Mouse (Mus musculus): ENCODE results near the gene Tnfsf13. TPM values are rescaled to one million over a fixed set of nuclear protein-coding genes. Genes with fewer than 3 reads are reported as not detected.
A peak's percentile ranks its signal among the peaks of the same experiment; 100 is the strongest.

The Tnfsf13 gene
- polyA plus RNA-seq, 1 experiment from 2014 or later, result 0.24 TPM

- H3K9ac ChIP-seq (replicated peaks; ENCODE audit: low read depth, low read length), result no peak overlapping the region
- no peak for ATAC-seq (ENCODE audit: low read depth)
- no peak overlapping the region for H3K4me2 ChIP-seq (ENCODE audit: low read depth, low read length)
- H3K36me3 ChIP-seq (ENCODE audit: control insufficient read depth, insufficient read depth, low read length), result no peaks in the 10 kb centered on the region
- 96% methylated on average over 3 of the region's 3 CpGs for WGBS
- H3K27me3 ChIP-seq (ENCODE audit: control insufficient read depth, insufficient read depth, low read length), result no peaks in the 10 kb centered on the region
- no peak overlapping the region for H3K27ac ChIP-seq (ENCODE audit: low read depth, low read length)
- peaks cover 10% of the 10 kb centered on the region; the same call in 1 of the 2 replicates for H3K4me1 ChIP-seq (ENCODE audit: control insufficient read depth, insufficient read depth, low read length)
- no peak overlapping the region for H3K4me3 ChIP-seq (ENCODE audit: low read depth, low read length)
- H3K9me3 ChIP-seq (ENCODE audit: control insufficient read depth, low read length), result no peaks in the 10 kb centered on the region
Observed at GRCm38 (mm10) chr11:69697396-69697795, 11.8 kb upstream of the Tnfsf13 start.

GRCm38 (mm10) chr11:69695361-69696181 is 10.0 kb upstream of the Tnfsf13 start, which contains the start of the genes Tnfsf12 and Tnfsfm13:
Gene Tnfsf12, minus strand, starts transcription at chr11:69695849.
Gene Tnfsfm13, minus strand, starts transcription at chr11:69696098.
- H3K36me3 ChIP-seq (ENCODE audit: control insufficient read depth, insufficient read depth, low read length), result no peaks in the 10 kb centered on the region
- no peak within 1 kb of the TSS for H3K27ac ChIP-seq (ENCODE audit: low read depth, low read length)
- H3K4me3 ChIP-seq (ENCODE audit: low read depth, low read length), result peak within 1 kb of the TSS; percentile 40
- peak within 1 kb of the TSS; percentile 64 for H3K9ac ChIP-seq (replicated peaks; ENCODE audit: low read depth, low read length)
- H3K4me2 ChIP-seq (ENCODE audit: low read depth, low read length), result peak within 1 kb of the TSS; percentile 81
- WGBS, result under 1% methylated on average over 40 of the region's 41 CpGs
- peaks cover 10% of the 10 kb centered on the region; the same call in 1 of the 2 replicates for H3K4me1 ChIP-seq (ENCODE audit: control insufficient read depth, insufficient read depth, low read length)
- no peaks in the 10 kb centered on the region for H3K27me3 ChIP-seq (ENCODE audit: control insufficient read depth, insufficient read depth, low read length)
- no peaks in the 10 kb centered on the region for H3K9me3 ChIP-seq (ENCODE audit: control insufficient read depth, low read length)
- 0 out of 2 replicates have a peak, but pooled peaks have one; percentile 44 for ATAC-seq (ENCODE audit: low read depth)

- H3K9ac ChIP-seq (replicated peaks; ENCODE audit: low read depth, low read length), result peak overlapping the region; percentile 64
- 24% methylated on average over 6 of the region's 6 CpGs for WGBS
- no peak for ATAC-seq (ENCODE audit: low read depth)
Observed at GRCm38 (mm10) chr11:69695046-69695360, 9.4 kb upstream of the Tnfsf13 start.

DNA sequence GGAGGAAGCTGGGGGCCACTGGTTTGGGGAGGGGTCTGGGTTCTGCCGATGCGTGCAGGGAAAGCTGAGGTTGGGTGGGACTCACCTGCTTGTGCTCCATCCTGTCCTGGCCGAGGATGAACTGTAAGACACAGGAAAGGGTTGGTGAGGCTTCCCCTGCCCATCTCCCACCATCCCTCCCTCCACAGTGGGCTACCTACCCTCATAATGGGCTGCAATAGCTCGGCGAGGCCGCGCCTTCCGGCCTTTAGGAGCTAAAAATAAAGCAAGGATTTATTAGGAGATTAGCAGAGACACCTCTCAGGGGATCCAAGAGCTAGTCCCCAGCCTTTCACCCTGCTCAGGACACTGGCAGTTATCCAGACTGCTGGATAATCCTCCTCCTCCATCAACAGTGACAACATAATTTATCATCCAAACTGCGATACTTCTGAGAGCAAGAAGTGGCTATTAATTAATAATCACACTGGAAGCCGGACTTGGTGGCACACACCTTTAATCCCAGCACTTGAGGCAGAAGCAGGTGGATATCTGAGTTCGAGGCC is 7.9 kb upstream of the Tnfsf13 start:
- no peak overlapping the region for H3K4me2 ChIP-seq (ENCODE audit: low read depth, low read length)
- no peaks in the 10 kb centered on the region for H3K36me3 ChIP-seq (ENCODE audit: control insufficient read depth, insufficient read depth, low read length)
- H3K4me1 ChIP-seq (ENCODE audit: control insufficient read depth, insufficient read depth, low read length), result peaks cover 10% of the 10 kb centered on the region; the same call in 1 of the 2 replicates
- no peak for ATAC-seq (ENCODE audit: low read depth)
- no peak overlapping the region for H3K4me3 ChIP-seq (ENCODE audit: low read depth, low read length)
- 63% methylated on average over 11 of the region's 11 CpGs for WGBS
- no peaks in the 10 kb centered on the region for H3K27me3 ChIP-seq (ENCODE audit: control insufficient read depth, insufficient read depth, low read length)
- H3K9me3 ChIP-seq (ENCODE audit: control insufficient read depth, low read length), result no peaks in the 10 kb centered on the region
- no peak overlapping the region for H3K27ac ChIP-seq (ENCODE audit: low read depth, low read length)
- H3K9ac ChIP-seq (replicated peaks; ENCODE audit: low read depth, low read length), result no peak overlapping the region

More at GRCm38 (mm10) chr11:69695046-69695360, 9.4 kb upstream of the Tnfsf13 start:
- Histone ChIP-seq H3K4me3 (ENCODE audit: low read depth, low read length) (peak overlapping the region; percentile 40), H3K36me3 (ENCODE audit: control insufficient read depth, insufficient read depth, low read length) (no peaks in the 10 kb centered on the region), H3K4me2 (ENCODE audit: low read depth, low read length) (peak overlapping the region; percentile 81), H3K27me3 (ENCODE audit: control insufficient read depth, insufficient read depth, low read length) (no peaks in the 10 kb centered on the region), H3K27ac (ENCODE audit: low read depth, low read length) (no peak overlapping the region), H3K9me3 (ENCODE audit: control insufficient read depth, low read length) (no peaks in the 10 kb centered on the region), H3K4me1 (ENCODE audit: control insufficient read depth, insufficient read depth, low read length) (peaks cover 10% of the 10 kb centered on the region; the same call in 1 of the 2 replicates)

GRCm38 (mm10) chr11:69692863-69693262 is 7.3 kb upstream of the Tnfsf13 start:
- Histone ChIP-seq H3K4me2 (ENCODE audit: low read depth, low read length) (no peak overlapping the region), H3K27me3 (ENCODE audit: control insufficient read depth, insufficient read depth, low read length) (no peaks in the 10 kb centered on the region), H3K36me3 (ENCODE audit: control insufficient read depth, insufficient read depth, low read length) (no peaks in the 10 kb centered on the region), H3K4me3 (ENCODE audit: low read depth, low read length) (no peak overlapping the region), H3K9ac (replicated peaks; ENCODE audit: low read depth, low read length) (no peak overlapping the region), H3K27ac (ENCODE audit: low read depth, low read length) (no peak overlapping the region), H3K4me1 (ENCODE audit: control insufficient read depth, insufficient read depth, low read length) (peaks cover 10% of the 10 kb centered on the region; the same call in 1 of the 2 replicates), H3K9me3 (ENCODE audit: control insufficient read depth, low read length) (no peaks in the 10 kb centered on the region)
- 93% methylated on average over 6 of the region's 6 CpGs for WGBS
- ATAC-seq (ENCODE audit: low read depth), result no peak

DNA sequence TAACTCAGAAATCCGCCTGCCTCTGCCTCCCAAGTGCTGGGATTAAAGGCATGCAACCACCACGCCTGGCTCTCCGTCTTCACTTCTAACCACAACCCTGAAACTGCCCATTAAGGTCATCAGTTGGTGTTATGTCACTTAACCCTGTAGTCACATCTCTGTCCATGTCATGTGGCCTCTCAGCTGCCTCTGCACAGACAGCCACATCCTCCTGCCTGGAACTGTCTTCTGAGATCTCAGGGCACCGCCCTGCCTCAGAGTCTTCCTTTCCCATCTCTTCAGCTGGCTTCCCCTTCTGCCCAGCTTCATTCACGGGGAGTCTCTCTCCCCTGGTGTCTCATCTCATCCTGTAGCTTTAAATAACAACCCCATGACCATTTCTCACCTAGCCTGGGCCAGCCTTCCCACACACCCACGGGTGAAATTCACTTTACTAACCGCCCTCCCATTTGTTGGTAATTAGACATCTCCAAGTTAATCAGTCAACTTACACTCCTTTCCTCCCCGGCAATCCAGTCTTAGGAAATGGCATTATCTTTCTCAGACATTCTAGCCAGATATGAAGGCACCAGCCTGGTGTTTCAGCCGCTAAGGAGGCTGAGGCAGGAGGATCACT is 6.7 kb upstream of the Tnfsf13 start:
- Histone ChIP-seq H3K27ac (ENCODE audit: low read depth, low read length) (no peak overlapping the region), H3K9me3 (ENCODE audit: control insufficient read depth, low read length) (no peaks in the 10 kb centered on the region), H3K36me3 (ENCODE audit: control insufficient read depth, insufficient read depth, low read length) (no peaks in the 10 kb centered on the region), H3K27me3 (ENCODE audit: control insufficient read depth, insufficient read depth, low read length) (no peaks in the 10 kb centered on the region), H3K4me1 (ENCODE audit: control insufficient read depth, insufficient read depth, low read length) (peaks cover 10% of the 10 kb centered on the region; the same call in 1 of the 2 replicates), H3K9ac (replicated peaks; ENCODE audit: low read depth, low read length) (no peak overlapping the region), H3K4me2 (ENCODE audit: low read depth, low read length) (no peak overlapping the region), H3K4me3 (ENCODE audit: low read depth, low read length) (no peak overlapping the region)
- WGBS, result 78% methylated on average over 9 of the region's 9 CpGs
- no peak for ATAC-seq (ENCODE audit: low read depth)

GRCm38 (mm10) chr11:69689891-69690290 is 4.3 kb upstream of the Tnfsf13 start:
- WGBS, result 95% methylated on average over 1 of the region's 1 CpGs
- Histone ChIP-seq H3K9me3 (ENCODE audit: control insufficient read depth, low read length) (no peaks in the 10 kb centered on the region), H3K27me3 (ENCODE audit: control insufficient read depth, insufficient read depth, low read length) (no peaks in the 10 kb centered on the region), H3K4me3 (ENCODE audit: low read depth, low read length) (no peak overlapping the region), H3K4me1 (ENCODE audit: control insufficient read depth, insufficient read depth, low read length) (0 out of 2 replicates have a peak, but pooled peaks cover 3% of the 10 kb centered on the region), H3K27ac (ENCODE audit: low read depth, low read length) (no peak overlapping the region), H3K36me3 (ENCODE audit: control insufficient read depth, insufficient read depth, low read length) (no peaks in the 10 kb centered on the region), H3K4me2 (ENCODE audit: low read depth, low read length) (no peak overlapping the region), H3K9ac (replicated peaks; ENCODE audit: low read depth, low read length) (no peak overlapping the region)
- no peak for ATAC-seq (ENCODE audit: low read depth)

GRCm38 (mm10) chr11:69687061-69687460 is 1.5 kb upstream of the Tnfsf13 start:
- no peak for ATAC-seq (ENCODE audit: low read depth)
- Histone ChIP-seq H3K4me2 (ENCODE audit: low read depth, low read length) (no peak overlapping the region), H3K9me3 (ENCODE audit: control insufficient read depth, low read length) (no peaks in the 10 kb centered on the region), H3K4me1 (ENCODE audit: control insufficient read depth, insufficient read depth, low read length) (0 out of 2 replicates have a peak, but pooled peaks cover 3% of the 10 kb centered on the region), H3K9ac (replicated peaks; ENCODE audit: low read depth, low read length) (no peak overlapping the region), H3K4me3 (ENCODE audit: low read depth, low read length) (no peak overlapping the region), H3K27me3 (ENCODE audit: control insufficient read depth, insufficient read depth, low read length) (no peaks in the 10 kb centered on the region), H3K36me3 (ENCODE audit: control insufficient read depth, insufficient read depth, low read length) (no peaks in the 10 kb centered on the region), H3K27ac (ENCODE audit: low read depth, low read length) (no peak overlapping the region)
- WGBS, result 59% methylated on average over 5 of the region's 5 CpGs

GRCm38 (mm10) chr11:69686377-69686776 is 793 bp upstream of the Tnfsf13 start:
- H3K4me2 ChIP-seq (ENCODE audit: low read depth, low read length), result no peak overlapping the region
- H3K36me3 ChIP-seq (ENCODE audit: control insufficient read depth, insufficient read depth, low read length), result no peaks in the 10 kb centered on the region
- 25% methylated on average over 4 of the region's 4 CpGs for WGBS
- no peaks in the 10 kb centered on the region for H3K9me3 ChIP-seq (ENCODE audit: control insufficient read depth, low read length)
- no peak overlapping the region for H3K27ac ChIP-seq (ENCODE audit: low read depth, low read length)
- ATAC-seq (ENCODE audit: low read depth), result no peak
- H3K4me3 ChIP-seq (ENCODE audit: low read depth, low read length), result no peak overlapping the region
- H3K9ac ChIP-seq (replicated peaks; ENCODE audit: low read depth, low read length), result no peak overlapping the region
- 0 out of 2 replicates have a peak, but pooled peaks cover 3% of the 10 kb centered on the region for H3K4me1 ChIP-seq (ENCODE audit: control insufficient read depth, insufficient read depth, low read length)
- H3K27me3 ChIP-seq (ENCODE audit: control insufficient read depth, insufficient read depth, low read length), result no peaks in the 10 kb centered on the region

All from neural tube, embryonic 14.5 days (tissue).